Mouse (Mus musculus): ENCODE results near the gene Olfr802.

Gene Olfr802

DNA sequence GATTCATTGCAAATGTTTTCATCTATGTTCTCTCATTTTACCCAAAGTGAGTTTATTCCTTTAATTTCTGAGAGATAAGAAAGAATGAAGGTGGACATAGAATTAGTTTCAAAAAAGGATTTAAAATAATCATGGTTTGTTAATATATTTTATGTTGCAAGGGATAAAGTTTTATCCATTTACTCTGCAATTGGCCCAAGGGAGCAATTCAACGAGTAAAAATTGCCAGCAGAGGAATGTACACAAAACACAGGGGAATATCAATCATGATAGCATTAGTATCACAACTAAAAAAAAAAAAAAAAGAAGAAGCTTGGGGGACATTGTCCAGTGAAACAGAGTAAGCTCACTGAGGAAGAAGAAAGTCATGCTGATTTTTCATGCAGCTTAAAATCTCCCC, at the start of gene Olfr802:
Gene Olfr802, minus strand, starts transcription at position 101 of the 400 bp plus-strand sequence.
- in situ Hi-C loops (cut with MboI, MseI) = no loop called here

DNA sequence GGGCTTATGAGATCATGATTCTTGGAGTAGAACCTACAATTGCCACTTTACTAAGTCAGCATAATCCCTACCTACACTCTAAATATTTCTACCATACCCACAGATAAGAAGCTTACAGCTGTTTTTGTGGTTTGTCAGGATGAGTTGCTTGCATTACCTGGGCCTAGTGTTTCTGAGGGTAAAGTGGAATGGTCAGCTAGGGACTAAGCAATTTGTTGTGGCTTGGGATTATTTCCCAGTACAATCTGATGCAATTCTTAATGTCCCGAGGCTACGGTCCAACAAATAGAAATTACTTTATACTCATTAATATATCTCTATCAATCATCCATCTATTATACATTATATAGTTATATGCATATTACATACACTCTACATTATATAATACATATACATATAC, 41.3 kb upstream of the Olfr802 start, which contains the start of gene Olfr805:
Gene Olfr805, minus strand, starts transcription at position 101 of the 400 bp plus-strand sequence.
- in situ Hi-C loops (cut with MboI, MseI) = no loop called here

DNA sequence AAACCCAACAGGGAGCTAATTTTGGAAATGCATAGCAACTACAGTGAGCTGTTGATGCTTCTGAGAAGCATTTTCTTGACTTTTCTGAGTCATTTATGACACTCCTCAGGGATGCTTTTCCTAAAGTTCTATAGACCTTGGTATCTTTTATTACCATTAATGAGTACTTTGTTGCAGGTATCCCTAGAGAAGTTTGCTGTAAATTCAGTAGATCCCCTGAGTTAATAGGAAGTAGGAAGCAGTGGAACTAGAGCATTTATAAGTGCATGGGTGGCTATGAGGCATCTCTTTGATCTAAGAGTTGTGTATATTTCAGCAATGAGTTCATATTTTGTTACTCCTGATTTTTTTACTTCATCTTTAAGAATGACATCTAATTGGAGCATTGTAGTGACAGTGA, 14.9 kb upstream of the Olfr802 start, which contains the start of gene Olfr804:
Gene Olfr804, plus strand, starts transcription at position 301 of the 400 bp plus-strand sequence.
- in situ Hi-C loops (cut with MboI, MseI) = no loop called here

DNA sequence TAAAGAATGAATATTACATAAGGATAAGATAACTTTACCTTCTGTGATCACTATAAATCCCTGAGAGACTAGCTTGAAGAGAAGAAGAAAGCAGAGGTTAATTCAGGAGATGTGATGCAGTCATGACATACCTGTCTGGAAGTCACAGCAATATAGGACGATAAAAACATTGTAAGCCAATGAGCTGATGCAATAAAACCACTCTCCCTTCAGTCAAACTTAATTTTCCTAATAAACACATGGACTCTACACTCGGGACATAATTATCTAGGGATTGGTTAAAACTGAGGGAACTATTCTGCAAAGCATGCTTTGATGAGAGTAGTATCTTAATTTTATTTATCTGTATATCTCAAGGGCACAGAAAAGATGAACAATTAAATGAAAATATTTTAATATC, 6.2 kb upstream of the Olfr802 start, which contains the start of gene Olfr803:
Gene Olfr803, minus strand, starts transcription at position 101 of the 400 bp plus-strand sequence.
- in situ Hi-C loops (cut with MboI, MseI) = no loop called here

DNA sequence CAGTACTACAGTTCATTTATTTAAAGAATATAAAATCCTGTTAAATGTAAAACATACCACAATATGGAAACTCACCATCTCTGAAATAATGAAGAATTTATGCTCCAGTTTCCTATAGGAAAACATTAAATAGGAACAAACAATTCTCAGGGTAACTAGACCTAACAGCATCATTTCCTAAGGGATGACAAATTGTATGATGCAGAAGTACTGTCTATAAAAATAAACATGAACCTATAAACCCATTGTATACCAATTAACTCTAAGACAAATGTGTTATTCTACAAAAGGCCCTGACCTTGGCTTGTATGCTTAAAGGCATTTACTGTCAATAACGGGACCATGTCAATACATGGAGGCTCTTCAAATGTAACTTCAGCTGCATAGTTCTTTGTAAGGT, 14.2 kb downstream of the Olfr802 start, which contains the start of gene Olfr801:
Gene Olfr801, minus strand, starts transcription at position 101 of the 400 bp plus-strand sequence.
- in situ Hi-C loops (cut with MboI, MseI) = no loop called here

DNA sequence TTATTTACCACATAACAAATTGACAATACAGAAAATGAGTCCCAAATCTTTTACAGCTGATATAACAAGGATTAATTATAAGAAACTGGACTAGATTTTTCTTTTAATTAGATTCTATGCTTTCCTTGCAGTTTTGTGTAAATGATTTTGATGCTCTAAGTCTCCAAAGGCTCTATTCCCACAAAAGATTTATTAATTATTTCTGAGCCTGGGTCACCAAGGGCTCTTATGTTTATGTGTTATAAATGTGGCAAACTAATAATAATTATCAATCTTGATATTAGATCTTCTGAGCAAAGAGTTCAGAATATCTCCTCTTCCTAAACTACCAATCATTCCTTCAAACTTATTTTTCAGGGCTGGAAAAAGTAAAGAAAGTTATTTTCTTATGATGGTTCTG, 30.6 kb downstream of the Olfr802 start, which contains the start of gene Olfr800:
Gene Olfr800, plus strand, starts transcription at position 301 of the 400 bp plus-strand sequence.
- in situ Hi-C loops (cut with MboI, MseI) = no loop called here

DNA sequence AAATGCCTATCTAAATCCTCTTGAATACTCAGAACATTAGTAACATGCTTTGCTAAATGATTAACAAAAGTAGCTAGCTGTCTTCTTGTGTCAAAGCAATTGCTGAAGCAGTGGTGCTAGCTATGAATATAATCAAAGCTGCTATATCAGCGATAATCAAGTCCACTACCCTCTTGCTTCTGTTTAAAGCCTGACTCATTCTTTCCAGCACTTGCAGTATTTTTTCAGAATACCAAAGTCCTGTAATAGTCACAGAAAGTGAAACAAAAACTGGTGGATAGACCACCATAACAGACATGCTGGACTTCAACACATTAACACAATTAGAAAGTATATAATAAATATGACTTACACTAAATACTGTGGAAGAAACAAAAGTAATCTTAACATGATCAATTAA, 36.2 kb downstream of the Olfr802 start:
- in situ Hi-C loops (cut with MboI, MseI) = no loop called here

DNA sequence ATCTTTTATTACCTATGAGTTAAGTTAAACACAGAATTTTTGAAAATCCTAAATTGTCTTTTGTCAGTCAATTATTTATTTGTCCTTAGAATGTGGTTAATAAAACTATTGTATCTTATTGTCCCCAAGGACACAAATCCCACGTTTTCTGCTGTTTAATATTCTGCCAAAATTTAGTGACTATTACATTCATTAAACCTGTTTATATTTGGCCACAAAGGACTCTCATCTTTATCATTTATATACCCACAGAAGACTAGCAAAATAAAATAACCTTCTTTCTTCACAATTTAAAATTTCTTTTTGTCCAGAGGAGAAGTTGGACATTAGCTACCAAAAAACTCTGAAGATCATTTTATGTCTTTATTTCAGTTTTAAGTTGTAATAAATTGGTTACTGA, 50.8 kb downstream of the Olfr802 start, which contains the start of gene Olfr799:
Gene Olfr799, plus strand, starts transcription at position 301 of the 400 bp plus-strand sequence.
- in situ Hi-C loops (cut with MboI, MseI) = no loop called here

DNA sequence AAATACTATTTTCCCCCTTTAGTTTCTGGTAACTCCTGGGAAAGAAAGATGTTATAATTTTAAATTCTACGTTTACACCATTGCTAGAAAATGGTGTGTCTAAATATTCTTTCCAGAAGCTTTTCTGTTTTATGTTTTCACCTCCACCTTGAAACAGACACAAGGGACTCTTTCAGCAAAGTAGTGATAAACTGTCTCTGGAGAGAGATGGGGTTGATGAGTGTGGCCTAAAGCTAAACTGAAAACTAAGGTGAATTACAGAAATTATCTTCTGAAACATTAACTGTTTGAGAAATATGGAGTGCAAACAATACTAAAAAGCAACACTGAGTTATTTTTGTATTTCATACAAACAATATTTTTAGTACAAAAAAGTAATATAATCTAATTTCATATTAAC, 60.1 kb downstream of the Olfr802 start, which contains the start of gene Olfr798:
Gene Olfr798, minus strand, starts transcription at position 101 of the 400 bp plus-strand sequence.
- in situ Hi-C loops (cut with MboI, MseI) = no loop called here
